Mouse (Mus musculus): ENCODE data around the gene Dlx6.

- TF ChIP-seq CTCF (conservative IDR thresholded peaks at IDR 0.05; ENCODE audit: low read length) (no peak), POU5F1 (IDR thresholded peaks at IDR 0.05; ENCODE audit: borderline replicate concordance, low read length) (no peak), NANOG (IDR thresholded peaks at IDR 0.05; ENCODE audit: borderline replicate concordance, low read length) (no peak)
Observed at GRCm38 (mm10) chr6:6877981-6878840, 15.1 kb downstream of the Dlx6 start.

Measured in E14TG2a.4 (cell line).